Mouse (Mus musculus): ENCODE data around the gene Tmem33. TPM values are rescaled to one million over a fixed set of nuclear protein-coding genes. Genes with fewer than 3 reads are reported as not detected.

The Tmem33 gene
- total RNA-seq (2014; fragmentation: Nextera tagmentation), result 85.7 and 101 TPM in 2 replicates
- total RNA-seq (2017), result 48.8 and 55.6 TPM in 2 replicates

DNA sequence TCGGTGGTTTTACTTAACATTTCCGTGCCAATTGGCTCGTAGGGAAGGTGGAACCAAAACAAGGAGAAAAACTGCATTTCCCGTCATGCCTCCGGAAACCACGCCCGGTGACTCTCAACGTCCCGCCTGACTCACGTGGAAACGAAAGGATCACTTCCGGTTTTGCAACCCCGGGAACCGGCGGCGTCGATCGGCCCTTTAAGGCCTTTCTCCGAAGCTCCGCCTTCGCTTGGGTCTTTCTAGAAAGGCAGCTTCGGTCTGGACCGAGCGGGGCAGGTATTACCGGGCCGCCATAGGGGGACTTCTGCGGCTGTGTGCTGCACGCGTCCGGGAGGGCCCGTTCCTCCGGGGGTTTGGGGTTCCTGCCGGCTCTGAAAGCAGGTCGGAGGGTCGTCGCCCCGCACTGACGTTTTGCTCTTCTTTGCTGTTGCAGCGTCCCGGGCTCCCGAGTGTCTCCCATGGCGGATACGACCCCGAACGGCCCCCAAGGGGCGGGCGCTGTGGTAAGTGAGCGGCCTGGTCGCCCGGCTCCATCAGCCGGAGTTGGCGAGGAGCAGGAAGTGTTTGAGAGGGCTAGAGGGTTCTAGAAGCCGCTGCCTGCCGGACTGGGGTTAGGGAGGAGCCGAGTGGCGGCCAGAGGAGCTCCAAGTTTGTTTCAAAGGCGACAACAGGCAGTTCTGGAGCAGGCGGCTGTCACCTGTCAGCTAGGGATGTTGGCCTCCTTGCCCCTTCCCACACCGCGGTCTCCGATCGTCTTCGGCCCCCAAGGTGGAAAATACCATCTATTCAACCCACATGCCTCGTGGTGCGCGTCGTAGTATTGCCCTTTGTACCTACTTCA lies at the start of gene Tmem33:
Gene Tmem33, plus strand, starts transcription at position 35 of the 841 bp plus-strand sequence.
- peak; percentile 83 for ATAC-seq (replicated peaks; ENCODE audit: poor library complexity, severe bottlenecking)

DNA sequence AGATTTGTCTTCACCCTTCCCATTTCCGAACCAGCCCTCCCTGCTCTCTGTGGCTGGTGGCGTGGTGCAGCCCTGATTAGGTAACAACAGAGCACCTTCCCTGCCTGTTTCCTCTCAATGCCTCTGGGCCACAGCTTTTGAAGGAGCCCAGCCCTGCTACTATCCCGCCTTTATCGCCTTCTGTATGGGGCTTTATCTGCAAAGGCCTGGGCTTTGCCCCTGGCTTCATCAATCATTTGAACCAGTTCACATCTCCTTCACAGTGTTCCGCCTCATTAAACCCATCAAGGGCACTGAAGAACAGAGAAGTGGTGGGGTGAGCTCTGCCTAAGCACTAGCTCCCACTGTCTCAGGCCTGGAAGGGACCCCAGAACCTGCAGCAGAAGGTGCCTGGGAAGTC lies 47.2 kb upstream of the Tmem33 start:
- ATAC-seq (replicated peaks; ENCODE audit: poor library complexity, severe bottlenecking), result no peak

DNA sequence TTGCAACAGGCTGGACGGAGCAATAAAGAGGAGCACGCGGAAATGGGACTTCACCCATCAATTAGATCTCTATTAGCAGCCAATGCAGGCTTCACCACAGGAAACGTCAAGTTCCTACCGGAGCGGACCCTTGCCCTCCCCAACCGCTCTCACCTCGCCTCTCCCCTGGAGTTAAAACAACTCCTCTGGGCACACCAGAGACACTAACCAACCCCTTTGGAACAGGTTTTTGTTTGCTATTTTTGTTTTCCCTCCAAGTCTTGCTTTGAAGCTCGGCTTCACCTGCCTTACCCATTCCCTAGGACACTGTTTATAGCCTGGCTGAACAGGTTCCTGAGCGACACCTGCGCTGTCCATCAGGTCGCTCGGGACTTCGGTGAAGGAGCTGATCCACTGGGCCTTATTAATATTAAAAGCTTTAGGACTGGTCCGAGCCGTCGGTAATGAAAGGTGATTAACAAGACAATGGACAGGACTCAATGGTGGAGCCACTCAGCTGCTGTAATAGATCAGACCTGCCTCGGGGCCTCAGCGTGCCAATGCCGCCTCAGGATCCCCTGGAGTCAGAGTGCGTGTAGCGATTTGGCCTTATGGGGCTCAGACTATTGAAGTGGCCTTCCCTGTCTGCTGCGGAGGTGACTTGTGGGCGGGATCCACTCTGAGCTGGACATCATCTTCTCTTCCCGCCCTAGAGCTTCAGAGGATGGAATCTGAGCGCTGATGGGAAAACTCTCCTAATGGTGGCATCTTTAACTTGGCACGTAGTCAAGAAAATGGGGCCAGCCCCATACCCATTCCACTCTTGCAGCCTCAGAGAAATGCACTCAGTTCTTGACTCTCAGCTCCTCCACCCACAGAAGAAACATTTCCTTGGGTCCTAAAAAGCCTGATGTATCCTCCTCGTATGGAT lies 45.0 kb upstream of the Tmem33 start:
- no peak for ATAC-seq (replicated peaks; ENCODE audit: poor library complexity, severe bottlenecking)

DNA sequence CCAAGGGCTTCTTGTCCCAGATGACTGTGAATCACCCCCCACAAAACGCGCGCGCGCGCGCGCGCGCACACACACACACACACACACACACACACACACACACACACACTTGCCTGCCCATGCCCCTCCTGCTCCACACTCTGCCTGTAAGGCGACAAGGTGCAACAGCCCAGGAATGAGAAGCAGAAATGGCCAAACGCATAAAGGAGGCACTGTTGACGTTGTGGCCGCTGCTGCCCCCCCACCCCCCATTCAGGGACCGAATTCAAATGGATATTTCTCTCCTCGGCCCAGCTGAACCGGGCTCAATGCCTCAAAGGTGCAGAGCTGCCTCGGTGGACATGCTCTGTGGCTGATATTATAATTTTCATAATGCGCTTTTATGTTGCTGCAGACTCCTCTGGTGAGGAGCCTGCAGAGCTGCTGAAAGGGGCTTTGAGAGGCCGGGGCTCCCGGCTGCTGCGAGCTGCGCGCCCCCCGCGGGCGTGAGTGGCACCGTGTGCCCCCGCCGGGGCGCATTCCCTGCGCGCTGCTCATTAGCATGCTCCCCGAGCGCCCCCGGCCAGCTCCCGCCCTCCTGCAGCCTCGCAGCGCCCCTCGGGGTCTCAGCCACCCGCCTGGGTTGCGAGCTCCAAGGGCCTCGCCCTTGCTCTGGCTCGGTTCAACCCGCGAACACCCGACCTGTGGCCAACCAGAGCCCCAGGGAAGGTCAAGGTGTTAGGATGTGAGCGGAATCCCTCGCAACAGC lies 44.2 kb upstream of the Tmem33 start:
- no peak for ATAC-seq (replicated peaks; ENCODE audit: poor library complexity, severe bottlenecking)

DNA sequence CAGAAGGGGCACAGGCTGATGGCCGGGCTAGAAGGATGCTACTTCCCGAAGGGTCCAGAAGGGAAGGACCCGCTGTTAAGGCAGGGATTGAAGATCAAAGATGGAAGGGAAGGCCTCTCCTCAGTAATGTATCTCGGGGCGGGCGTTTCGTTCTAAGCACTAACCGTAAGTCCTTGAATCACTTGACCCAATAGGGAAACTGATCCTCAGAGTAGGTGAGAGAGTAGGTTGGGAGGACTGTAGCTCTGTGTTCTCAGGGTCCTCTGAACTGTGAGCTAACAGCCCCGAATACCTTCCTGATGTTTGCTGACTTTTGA lies 43.6 kb upstream of the Tmem33 start:
- no peak for ATAC-seq (replicated peaks; ENCODE audit: poor library complexity, severe bottlenecking)

DNA sequence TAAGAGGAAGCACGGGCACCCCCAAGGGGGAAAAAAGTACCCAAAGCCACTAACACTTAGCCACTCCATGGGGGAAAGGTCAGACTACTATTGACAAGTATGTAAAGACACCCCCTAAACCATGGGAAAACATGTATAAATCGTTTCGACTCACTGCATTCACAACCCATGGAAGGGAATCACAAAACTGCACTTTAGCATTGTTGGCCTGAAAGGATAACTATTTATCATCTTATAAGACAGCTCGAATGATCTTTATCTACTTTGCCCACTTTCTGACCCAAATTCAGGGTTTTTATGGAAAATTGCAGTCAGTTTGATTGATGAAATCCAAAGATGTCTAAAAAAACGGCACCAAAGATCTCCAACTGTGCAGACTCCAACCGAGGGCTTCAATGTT lies 38.5 kb upstream of the Tmem33 start:
- no peak for ATAC-seq (replicated peaks; ENCODE audit: poor library complexity, severe bottlenecking)

DNA sequence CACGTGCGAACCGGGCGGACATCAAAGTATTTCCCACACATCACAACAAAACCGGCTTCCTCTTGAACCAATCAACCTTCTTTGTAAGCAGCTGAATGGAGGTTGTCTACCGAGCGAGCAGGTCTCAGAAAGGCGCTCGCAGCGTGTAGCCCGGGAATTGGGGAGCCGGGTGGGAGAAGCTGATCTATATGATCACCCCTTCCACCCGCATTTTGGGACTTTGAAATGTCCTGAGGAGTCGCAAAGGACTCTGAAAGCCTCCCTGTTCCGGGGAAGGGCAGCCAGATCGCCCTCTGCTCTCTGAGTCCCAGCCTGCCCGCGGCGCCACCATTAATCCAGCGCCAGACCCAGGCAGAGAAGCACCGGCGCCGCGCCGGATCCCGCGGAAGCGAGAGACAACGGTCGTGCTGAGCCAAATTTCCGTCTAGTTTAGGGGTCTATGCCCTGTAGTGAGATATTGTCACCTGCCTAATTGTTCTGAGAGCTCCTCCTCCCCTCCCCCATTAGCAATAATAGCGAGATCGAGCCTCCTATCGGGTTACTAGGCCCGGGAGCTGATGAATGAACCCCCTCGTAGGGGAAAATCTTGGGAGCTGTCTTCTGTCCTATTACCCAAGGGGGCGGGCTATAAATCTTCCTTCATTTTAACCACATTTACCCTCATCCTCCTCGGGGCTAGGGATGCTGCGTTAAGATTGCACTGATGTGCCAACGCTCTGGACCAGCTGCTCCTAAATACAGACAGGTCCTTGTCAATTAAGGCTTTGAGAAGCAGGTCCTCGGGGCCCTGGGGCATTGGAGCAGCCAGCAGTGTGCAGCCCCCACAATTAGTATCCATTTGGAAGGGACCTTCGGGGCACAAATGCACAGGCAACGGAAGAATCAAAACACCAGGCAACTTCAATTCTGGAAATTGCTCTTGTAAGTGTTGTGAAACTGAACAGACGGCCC lies 37.6 kb upstream of the Tmem33 start:
- ATAC-seq (replicated peaks; ENCODE audit: poor library complexity, severe bottlenecking), result no peak; the same call in 1 of the 2 replicates

DNA sequence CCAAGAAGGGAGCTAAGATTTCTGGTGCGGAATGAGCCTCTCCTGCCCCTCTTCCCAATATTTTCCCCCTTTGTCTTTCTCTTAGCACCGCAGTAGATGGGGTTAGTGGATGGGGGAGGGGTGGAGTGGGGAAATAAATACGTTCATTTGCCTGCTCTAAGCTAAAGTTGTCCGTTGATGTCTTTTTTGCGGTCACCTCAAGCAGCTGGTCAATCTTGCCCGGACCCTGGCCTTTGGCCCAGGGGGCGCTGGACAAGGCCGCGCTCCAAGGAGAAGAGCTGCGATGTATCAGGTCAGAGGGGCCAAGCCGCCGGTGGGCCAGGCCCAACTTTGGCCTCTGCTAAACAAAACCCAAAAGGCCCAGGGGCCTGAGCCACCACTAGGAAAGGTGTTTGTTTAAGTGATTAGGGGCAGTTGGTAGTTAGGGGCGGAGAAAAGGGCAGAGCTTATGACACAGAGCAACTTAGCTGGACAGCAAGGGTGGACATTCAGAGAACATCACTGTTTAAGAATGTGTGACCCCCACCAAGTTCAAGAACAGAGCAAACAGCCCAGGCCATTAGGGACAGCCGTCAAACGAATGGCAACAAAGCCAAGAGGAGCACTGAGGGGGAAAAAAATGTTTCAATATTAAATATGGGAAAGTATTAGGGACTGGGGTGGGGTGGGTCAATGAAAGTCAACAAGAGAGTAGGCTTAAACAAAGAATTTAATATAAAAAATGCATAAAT lies 36.8 kb upstream of the Tmem33 start:
- ATAC-seq (replicated peaks; ENCODE audit: poor library complexity, severe bottlenecking), result no peak

DNA sequence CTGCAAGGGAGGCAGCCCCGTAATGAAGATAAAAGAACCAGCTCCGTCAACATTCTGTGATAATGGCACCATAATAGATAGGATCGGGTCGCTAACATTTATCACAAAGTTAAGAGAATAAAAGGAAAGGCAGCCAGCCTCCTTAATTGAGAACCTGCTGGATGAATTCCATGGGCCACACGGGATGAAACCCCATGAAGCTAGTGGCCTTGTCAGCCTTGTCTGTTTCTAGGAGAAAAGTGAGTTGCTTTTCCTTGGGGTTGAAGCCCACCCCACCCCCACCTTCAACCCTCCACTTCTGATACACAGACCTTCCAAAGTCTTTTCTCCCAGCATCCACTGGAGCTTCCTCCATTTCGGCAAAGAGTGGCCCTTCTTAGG lies 36.3 kb upstream of the Tmem33 start:
- ATAC-seq (replicated peaks; ENCODE audit: poor library complexity, severe bottlenecking), result no peak

DNA sequence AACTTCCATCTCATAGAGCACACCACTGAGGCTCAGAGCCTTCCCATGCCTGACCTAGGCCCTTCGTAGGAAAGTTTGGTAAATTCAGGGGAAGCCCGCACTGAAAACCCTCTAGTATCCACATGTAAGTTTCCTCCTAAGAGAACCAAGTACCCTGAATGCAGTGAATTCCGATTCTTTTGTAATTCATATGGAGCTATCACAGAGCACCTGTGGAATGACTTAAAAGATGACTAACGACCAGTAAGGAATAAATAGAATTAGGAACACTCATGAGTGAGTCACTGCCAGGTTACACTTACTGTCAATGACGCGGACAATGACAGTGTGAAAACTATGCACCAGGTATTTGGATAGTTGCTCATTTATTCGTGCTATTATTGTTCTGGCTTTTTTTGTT lies 34.6 kb upstream of the Tmem33 start:
- ATAC-seq (replicated peaks; ENCODE audit: poor library complexity, severe bottlenecking), result no peak

DNA sequence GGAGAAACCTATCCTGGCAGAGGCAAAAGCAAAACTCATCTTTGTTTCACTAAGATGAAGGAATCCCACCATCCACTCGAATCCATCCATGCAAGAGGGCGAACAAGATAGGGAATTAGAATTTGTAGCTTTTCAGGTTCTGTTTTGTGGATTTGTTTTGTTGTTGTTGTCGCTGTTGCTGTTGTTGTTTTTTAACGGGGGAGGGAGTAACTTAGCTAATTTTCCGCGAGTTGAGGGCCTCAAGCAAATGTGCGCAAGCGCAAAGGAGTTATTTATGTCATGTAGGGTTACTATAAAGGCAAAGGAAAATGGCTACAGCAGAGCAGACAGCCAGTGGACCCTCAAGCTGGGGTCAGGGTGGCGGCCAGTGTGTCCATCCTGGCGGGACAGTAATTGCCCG lies 33.1 kb upstream of the Tmem33 start:
- ATAC-seq (replicated peaks; ENCODE audit: poor library complexity, severe bottlenecking), result no peak

DNA sequence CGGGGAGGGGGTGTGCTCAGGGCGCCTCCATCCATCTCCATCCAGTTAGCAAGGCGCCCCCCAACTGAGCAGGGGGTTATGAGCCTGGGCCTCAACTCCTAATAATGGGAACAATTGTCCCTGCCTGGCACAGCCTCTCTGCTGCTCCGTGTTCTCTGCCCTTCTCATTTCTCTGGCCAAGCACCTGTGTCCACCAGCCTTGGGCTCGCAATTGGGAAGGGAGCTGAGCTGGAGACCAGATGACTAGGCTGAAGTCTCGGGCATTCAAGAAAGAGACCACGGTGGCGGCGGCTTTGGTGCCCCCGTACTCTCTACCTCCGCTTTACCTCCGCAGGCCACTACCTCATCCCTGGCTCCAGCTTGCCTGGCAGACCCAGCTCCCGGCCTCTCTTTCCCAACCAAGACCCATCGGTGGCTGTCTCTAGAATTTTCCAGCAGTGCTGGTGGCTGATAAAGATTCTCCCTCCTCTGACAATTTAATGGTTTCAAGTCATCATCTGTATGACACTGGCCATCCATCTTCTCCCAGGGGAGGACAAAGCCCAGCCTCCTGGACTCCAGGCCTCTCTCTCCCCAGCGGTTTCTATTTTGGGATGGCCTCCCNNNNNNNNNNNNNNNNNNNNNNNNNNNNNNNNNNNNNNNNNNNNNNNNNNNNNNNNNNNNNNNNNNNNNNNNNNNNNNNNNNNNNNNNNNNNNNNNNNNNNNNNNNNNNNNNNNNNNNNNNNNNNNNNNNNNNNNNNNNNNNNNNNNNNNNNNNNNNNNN lies 32.5 kb upstream of the Tmem33 start:
- no peak for ATAC-seq (replicated peaks; ENCODE audit: poor library complexity, severe bottlenecking)

DNA sequence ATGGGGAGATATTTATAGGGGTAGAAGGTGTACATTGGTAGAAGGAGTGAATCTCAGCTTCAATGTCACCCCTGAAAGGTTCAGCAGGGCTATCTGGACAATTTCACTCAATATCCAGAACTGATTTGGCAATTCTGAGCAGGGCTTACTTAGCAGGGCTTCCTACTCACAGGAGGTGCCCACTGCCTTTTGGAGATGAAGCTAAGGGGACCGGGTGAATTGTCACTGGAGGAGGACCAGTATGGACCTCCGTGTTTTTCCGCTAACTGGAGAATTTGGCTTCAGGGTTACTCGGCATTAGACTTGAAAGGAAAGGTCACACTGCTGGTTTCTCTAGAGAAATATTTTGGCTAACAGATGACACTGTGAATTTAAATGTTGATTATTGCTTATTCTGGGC lies 25.7 kb upstream of the Tmem33 start:
- ATAC-seq (replicated peaks; ENCODE audit: poor library complexity, severe bottlenecking), result no peak

DNA sequence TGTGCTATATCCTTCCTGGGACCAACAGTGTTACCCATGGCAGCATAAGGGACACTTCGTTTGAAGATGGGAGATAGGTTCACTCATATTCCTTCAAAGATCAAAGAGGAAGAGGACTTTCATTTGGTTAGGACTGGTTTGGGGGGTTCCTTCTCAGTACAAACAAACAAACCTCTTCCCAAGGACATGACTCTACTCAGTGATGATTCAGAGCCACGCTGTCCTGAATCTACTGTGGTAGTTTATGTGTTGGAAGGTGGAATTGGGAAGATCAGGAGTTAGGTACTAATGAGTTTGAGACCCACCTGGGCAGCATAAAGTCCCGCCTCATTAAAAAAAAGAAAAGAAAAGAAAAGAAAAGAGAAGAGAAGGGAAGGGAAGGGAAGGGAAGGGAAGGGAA lies 24.9 kb upstream of the Tmem33 start:
- no peak for ATAC-seq (replicated peaks; ENCODE audit: poor library complexity, severe bottlenecking)

DNA sequence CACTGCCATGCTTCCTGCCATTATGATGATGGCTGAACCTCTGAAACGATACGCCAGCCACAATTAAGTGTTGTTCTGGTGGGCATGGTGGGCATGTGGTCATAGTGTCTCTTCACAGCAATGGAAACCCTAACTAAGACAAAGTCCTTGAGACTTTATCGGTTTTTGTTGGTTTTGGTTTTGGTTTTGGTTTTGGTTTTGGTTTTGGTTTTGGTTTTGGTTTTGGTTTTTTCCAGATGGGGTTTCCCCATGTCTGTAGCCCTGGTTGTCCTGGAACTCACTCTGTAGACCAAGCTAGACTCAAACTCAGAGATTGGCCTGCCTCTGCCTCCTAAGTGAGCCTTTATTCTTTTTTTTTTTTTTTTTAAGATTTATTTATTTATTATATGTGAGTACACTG lies 23.8 kb upstream of the Tmem33 start:
- ATAC-seq (replicated peaks; ENCODE audit: poor library complexity, severe bottlenecking), result no peak

DNA sequence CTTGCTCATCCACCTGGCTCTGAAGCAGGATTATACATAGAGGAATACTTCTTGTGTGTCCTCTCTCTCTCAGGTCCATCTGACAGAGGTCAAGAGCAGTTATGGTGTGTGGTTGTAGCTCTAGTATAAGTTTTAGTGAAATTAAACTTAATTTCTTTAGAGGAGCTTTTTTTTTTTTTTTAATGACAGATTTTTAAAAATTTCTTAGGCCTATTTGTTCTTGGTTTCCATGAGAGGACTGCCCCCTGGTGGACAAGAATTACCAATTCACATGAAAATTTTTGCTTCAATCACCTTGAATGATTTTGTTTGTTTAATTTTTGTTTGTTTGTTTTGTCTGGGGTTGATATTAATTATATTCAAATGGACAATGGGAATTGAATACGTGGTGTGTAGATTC lies 22.1 kb upstream of the Tmem33 start:
- ATAC-seq (replicated peaks; ENCODE audit: poor library complexity, severe bottlenecking), result no peak

DNA sequence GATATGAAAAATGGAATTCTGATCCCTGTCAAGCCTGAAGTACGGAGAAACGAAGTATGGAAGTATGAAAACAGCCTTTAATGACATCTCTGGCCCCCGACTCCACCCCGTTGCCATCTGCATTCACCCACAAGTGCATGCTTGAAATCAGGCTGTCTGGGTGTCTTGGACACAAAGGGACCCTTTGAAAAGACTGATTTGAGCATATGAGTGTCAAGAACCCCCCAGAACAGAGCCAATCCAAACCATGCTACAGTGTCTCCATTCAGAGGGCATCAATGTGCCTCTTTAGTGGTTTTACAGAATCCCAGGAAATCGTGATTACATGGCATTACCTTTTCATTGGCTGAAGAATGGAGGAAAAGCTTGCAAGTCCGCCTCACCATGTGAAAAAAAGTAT lies 18.7 kb upstream of the Tmem33 start:
- no peak for ATAC-seq (replicated peaks; ENCODE audit: poor library complexity, severe bottlenecking)

DNA sequence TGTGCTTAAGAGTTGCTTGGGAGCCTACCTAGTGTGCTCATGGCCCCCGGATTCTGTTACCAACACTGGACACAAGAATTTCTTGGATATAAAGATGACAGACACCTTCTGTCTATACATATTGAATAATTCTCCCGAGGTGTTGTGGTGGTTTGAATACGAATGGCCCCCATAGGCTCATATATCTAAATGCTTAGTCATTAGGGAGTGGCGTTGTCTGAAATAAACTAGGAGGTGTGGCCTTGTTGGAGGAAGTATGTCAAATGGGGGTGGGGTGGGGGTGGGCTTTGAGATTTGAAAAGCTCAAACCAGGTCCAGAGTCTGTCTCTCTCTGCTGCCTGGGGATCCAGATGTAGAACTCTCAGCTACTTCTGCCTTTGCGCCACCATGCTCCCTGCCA lies 17.1 kb upstream of the Tmem33 start:
- no peak for ATAC-seq (replicated peaks; ENCODE audit: poor library complexity, severe bottlenecking)

All from granulocyte monocyte progenitor cell, adult 5-6 weeks (primary cell).